Mouse (Mus musculus): Measurements from ENCODE around the gene Kdm4b.
A peak's percentile ranks its signal among the peaks of the same experiment; 100 is the strongest.

Gene Kdm4b

DNA sequence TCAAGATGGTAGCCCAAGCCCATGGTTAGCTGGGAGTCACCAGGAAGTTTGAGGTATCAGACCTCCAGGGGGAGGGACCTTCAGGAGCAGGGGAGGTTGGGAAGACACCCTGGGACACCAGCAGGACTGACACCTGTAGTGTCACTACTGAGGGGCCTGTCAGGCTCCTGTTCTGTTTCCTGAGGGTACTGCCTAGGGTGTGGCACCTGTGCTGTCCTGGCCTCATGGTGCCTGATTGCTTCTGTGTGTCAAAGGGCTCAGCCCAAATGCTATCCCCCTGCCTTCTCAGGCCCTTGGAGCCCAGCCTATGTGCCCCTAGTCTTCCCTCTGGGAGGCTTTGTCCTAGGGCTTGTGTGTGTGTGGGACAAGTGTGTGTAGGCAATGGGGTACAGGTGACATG is 22.7 kb downstream of the Kdm4b start:
- DNase-seq, result no peak

DNA sequence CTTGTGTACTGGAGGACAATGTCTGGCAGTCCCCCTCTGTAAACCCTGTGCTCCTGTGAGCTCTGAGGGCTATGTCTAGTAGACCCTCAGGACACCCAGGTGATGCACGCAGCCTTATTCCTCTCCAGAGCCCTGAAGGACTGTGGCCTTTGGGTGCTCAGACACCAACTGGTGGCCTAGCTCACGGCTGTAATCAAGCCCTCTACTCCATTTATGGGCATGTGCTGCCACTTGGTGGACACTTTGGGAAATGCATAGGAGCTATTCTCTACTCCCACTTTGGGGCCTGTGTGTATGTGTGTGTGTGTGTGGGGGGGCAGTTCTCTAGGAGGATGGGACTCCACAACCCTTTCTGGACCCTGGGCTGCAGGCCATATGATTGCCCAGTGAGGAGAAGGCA is 24.8 kb downstream of the Kdm4b start:
- DNase-seq, result peak; percentile 60 to 81

DNA sequence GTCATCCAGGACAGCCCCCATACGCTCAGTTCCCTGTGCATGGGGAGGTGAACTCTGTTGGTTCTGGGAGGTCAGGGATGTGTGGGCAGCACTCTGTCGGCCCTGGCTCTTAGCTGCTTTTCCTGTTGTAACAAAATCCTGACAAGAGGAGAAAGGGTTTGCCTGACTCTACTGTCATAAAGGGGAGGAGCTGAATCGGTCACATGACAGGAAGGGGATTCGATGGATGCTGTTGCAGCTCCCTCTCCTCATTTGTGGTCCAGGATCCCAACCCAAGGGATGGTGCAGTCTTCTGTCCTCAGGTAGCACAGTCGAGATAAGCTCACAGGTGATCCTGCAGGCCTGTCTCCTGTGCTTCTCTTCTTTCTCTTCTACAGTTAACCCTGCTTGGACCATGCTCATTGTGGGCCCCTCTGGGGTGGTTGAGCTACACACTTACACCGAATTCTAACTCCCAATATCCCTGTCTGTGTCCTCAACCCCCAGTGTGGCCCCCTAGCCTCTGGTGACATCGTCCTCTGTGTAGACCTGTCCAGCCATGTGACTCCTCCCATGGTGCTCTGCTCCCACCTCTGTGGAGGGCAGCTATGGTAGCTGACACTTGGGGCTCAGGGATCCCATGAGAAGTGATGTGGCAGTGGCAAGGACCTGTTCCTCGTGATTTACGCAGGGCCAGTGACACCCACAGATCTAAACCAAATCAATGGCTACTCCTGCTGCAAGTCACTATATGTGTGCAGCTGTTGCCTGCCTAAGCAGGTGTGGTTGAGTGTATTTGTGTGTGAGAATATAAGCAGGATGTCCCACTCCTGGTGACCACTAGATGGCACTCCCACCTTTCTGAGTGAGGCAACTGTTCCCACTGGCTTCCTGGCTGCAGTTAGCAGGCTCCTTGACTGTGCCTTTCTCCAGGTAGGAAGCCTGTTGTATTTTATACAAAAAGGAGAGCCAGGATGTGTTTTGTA is 31.3 kb downstream of the Kdm4b start:
- DNase-seq, result peak; percentile 29 to 60

DNA sequence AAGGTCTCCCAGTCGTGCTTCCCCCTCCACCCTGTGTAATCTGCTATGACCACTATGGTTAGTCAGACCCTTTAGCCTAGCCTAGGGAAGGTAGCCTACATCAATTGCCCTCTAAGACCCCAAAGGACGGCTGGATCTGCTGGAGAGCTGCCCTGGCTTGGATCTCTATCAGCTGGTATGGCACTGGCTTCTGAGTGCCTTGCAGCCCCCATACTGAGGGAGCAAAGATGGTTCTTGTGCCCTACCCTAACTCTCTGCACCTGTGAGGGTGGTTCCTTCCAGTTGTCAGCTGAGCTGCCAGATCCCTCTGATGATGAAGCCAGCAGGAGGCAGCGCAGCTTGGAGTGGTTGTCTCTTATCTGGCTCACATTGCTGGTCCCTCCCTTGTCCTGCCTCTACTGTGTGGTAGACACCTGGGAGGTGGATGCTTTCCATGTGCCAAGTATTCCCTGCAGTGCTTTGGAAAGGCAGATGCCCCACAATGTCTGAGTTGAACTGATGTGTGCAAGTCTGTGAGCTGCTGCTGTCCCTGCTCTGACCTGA is 33.4 kb downstream of the Kdm4b start:
- DNase-seq, result no peak

DNA sequence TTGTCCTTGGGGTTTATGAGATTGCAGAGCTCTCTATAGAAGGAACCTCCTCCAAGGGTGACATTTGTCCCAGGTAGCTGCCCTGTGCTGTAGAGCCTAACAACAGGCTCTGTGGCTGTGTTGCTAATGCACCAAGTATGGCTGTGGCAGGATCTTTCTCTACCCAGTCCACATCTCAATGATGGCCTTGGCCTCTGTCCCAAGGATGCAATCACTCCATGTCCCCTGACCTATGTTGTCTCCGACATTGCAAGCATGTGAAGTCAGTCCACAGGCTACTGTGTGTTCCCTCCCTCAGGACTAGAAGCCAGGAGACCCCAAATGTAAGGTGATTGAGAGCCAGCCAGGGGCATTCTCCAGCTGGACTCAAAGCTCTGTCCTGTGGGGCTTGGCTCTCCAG is 34.0 kb downstream of the Kdm4b start:
- no peak for DNase-seq

DNA sequence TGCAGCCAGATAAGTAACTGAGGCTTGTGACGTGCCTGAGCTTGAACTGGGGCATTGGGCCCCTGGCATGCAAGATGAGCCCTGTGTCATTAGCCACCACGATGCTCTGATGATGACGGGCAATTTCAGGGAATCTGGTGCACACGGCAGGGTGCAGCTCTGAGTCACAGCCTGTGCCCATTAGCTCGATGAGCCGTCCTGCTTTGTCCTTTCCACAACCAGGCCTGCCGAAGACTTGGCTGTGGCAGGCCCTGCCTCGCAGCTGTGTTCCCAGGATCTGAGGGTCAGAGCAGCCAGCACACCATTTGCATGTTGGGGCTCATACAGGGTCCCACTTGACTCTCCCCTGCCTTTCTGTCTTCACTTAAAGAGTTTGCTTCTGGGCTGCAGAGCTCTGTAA is 34.6 kb downstream of the Kdm4b start:
- DNase-seq, result no peak

DNA sequence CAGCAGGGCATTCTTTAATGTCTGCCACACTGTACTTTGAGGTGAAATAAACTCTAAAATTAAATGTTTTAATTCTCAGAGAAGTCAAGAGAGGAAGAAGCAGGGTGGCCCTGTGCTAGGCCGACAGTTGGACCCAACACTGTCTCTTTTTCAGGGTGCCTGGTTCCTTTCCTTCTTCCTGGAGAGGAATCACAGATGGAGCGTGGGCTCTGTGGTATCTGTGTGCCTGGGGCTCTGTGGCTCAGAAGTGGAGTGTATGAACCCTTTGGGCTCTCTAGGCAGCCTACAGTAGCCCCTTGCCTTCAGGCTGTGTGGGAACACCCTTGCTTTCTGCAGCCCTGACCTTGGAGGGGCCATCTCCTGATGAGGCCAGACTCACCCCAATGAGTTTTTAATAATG is 35.7 kb downstream of the Kdm4b start:
- no peak for DNase-seq

DNA sequence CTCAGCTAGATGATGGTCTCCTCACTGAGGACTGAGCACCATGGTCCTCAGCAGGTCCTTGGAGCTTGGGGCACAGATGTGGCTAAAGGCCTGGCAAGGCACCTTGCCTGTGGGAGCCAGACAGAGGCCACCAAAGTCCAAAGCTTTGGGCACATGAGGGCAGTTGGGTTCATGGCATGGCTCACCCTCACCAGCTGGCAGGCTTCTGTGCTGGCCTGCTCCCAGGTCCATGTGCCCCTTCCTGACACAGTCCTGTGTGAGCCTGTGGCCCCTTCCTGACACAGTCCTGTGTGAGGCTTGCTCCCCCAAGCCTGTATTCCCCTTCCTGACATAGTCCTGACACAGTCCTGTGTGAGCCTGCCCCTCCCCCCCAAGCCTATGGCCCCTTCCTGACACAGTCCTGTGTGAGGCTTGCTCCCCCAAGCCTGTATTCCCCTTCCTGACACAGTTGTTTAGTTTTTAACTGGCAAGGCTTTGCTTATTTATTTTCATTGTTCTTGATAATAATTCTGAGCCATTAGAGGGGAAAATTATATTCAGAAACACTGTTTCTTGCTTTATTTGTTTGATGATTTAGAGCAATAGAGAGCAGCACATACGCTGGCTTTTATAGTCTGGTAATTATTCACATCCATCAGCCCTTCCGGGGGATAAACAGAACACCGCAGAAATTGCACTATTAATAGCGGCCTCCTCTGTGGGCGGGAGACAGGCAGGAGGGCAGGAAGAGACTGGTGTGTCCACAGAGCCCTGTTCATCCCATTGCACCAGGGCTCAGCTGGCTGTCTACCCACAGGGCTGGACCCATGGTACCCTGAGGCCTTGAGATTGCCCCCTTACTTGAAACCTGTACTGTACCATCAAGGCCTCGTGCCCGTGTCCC is 40.2 kb downstream of the Kdm4b start:
- no peak for DNase-seq

DNA sequence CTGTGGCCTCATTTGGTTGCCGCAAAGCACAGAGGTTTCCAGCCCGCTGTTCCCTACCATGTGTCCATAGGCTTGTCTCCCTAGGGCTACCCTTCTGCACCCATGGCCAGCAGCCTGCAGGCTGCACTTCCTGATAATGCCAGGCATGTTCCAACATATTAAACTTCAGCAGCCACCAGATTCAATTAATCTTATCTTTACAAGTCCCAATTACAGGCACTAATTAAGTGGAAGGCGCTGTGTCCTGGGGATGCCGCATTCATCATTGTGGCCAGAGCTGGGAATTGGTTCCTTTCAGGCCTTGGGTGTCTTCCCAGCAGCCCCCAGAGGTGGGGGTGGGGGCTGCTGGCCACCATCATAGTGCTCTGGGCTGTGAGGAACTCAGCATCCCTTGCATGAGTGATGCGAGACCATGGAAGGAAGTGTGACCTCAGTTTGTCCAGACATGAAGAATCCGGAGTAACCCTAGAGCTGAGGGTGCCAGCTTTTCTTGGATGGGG is 42.5 kb downstream of the Kdm4b start:
- DNase-seq, result no peak

DNA sequence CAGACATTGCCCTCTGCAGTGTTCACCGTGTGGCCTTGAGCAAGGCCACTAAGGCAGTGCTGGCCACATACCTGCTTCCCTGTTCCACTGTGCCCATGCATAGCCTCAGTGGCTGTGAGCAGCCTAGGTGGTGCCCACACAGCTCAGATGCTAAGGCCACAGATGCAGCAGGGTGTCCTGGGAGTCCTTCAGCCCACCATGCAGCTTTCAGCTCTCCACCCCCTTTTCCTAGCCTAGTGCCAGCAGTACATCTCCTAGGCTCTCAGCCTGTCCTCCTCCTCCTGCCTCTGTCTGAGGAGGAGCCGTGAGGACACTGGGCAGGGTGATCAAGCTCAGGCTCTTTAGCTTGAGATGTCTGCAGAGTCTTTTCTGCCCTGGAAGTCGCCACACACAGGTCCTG is 44.2 kb downstream of the Kdm4b start:
- DNase-seq, result no peak

DNA sequence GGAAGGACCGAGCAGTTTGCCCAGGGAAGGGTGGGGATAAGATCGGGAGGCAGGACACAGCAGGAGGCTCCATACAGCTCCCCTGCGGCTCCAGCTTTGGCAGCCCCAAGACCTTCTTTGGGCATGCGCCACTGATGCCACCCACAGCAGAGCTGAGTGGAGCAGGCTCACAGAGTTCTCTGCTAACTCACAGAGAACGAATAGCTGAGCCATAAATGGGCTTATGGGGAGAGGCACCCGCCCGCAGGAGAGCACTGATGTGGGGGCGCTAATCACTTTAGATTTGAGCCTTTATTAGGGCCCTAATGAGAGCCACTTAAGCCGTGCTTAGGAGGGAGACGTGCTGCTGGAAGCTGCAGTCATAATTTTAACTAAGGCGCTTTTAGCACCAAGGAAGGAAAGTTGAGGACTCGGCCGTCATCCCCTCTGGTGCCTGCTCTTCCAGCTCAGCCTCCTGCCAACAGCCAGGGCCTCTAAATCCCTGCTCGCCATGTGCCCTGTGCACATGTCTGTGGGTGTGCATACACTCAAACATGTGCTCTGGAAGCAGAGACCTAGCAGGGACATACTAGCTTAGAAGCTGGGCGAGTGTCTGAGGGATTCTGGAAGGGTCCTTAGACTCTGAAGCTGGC is 45.3 kb downstream of the Kdm4b start:
- DNase-seq, result no peak

DNA sequence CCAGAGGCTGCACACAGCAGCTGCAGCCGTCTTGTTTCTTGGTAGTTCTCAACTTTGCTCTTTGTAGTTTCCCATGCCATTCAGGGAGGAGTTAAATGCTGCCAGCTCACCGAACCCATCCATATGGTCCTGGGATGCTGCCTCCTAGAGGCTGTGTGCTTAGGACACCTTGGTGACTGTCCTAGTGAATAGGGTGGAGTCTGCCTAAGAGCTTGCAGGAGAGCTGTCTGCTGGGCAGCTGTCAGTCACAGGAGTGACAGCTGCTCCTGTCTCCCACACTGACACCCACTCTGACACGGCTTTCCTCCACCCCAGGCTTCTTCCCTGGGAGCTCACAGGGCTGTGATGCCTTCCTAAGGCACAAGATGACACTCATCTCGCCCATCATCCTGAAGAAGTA is 46.2 kb downstream of the Kdm4b start:
- no peak for DNase-seq

DNA sequence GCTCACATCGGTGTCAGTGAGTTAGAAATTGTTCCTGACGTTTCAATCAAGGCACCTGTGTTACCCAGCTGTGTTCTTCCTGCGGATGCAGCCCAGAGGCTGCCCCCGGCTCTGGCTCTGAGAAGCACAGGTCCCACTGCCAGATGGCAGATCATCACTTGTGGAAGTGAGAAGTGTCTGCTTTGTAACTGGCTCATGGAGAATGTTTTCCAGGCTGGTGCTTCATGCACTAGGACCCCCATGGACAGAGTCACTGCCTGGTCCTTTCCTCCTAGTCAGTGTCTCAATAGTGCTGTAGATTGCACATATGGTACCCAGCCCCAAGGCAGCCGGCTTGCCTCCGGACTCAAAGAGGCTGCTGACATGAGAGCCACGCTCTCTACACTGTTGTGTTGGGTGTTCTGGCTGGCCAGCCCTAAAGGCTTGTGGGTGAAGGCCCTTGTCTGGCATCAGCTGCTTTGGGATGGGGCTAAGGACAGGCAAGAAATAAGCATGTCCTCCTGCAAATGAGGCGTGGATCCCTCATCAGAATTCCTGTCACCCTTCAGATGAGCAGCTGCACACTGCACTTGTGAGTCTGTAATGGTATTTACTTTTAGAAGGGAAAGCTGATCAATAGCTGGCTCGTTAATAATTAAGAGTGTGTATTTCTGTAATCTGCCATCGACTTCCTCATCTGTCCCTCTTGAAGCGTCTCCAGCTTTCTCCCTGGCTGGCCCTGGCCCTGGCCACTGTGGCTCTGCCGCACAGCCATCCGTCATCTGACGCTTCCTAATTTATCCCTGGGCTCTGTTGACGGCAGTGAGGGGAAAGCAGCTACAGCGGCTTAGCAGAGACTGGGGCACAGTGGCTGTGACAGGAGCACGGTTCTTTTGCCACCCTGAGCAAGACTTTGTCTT is 47.5 kb downstream of the Kdm4b start:
- no peak for DNase-seq

DNA sequence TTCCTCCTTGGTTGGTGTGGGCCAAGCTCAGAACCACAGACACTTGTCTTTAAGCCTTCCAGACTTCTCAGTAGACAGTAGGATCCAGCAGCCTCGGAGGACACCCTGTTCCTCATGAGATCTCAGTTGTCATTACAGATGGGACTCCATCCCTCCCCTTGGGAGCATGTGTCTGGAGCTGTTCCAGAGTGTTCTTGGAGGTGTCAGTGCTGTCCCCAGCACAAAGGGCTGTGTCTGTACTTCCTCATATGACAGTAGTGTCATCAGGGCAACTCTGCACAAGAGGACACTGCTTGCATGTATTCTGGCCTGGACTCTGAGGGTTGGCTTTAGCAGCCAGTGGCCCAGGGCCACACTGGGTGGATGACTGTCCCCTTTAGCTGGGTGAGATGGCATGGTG is 49.0 kb downstream of the Kdm4b start:
- no peak for DNase-seq

DNA sequence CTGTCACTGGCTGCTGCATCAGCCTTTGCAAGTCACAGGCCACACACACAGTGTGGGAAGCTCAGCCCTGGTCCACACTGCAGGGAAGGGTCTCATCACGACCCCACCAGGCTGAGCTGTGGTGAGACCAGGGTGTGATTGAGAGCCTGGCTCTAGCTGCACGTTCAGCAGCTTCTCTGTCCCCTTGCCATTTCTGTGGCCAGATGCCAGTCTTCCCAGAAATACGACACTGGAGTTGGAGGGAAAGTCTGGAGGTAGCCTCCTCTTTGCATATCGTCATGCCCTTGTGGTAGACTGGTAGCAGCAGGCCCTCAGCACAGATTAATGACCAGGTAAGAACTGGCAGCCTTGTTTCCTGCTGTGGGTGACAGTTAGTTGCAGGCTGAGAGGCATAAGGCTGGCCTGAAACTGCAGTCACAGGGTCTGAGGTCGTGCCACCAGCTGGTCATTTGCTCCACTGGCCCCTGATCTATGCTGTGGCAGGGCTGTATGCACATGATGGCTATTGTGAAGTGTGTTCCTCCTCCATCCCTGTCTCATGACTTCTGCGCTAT is 53.5 kb downstream of the Kdm4b start:
- DNase-seq, result no peak

DNA sequence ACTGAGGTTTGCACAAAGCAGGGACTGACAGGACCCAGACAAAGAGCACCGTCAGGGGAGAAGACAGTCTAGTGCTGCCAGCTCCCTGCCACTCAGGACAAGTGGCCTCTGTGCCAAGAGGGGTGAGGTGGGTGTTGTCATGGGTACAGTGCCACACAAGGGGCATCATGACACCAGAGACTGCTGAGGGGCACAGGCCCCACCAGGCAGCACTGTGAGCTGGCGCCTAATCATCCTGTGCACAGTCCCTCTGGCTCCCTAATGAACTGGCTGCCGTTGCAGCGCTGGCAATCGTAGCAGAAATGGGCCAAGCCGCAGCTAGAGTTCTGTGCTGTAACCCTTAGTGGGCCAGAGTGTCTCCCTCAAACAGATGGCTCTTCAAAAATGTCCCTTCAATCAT is 54.4 kb downstream of the Kdm4b start:
- DNase-seq, result no peak

DNA sequence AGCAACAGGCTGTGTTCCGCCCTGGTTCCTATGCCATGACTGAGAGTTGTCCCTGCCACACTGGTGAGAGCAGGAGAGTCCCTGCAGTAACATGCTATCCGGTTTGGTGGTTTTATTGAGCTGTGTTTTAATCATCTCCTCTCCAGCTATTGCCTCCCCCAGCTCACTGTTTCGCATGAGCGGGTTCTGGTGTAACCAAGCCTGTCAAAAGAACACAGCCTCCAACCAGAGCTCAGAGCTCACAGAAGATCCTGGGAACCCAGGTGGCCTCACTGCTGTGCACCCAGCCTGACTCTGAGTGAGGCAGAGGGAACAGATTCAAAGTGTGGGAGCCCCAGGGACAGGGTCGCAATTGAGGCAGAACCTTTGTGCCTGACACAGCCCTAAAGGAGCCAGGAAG is 55.3 kb downstream of the Kdm4b start:
- DNase-seq, result no peak

DNA sequence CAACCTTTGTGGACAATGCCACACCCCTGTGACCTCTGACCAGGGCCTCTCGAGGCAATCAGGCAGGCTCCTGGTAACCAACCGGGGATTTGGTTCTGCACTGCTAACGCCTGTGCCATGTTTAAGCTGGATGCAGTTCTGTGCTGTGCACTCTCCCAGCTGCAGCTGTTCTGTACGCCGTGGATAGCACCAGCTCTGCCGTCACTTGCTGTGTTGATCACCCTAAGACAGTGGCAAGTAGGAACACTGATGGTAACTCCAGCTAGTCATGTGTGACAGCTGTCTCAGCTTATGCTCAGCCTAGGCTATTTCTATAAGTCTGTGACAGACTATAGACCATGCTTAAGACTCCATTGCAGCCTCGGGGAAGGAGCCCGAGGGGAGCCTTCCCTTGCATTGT is 57.1 kb downstream of the Kdm4b start:
- no peak for DNase-seq

DNA sequence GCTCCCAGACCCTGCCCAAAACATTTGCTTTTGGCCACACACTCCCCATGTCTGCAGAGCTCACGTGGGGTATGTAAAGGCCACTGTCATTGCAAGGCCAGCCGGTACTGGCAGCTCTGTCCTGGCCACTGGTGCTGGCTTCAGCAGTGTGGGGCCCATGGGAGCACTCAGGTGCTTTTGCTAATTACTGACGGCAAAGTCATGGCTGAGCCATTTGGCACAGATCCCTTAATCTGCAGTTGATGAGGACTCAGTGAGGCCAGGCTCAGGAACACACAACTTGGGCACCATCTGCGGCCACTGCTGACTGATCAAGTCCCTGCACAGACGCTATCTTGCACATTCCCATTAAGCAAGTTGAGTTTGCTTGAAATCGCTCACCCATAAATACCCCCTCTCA is 59.0 kb downstream of the Kdm4b start:
- no peak for DNase-seq

DNA sequence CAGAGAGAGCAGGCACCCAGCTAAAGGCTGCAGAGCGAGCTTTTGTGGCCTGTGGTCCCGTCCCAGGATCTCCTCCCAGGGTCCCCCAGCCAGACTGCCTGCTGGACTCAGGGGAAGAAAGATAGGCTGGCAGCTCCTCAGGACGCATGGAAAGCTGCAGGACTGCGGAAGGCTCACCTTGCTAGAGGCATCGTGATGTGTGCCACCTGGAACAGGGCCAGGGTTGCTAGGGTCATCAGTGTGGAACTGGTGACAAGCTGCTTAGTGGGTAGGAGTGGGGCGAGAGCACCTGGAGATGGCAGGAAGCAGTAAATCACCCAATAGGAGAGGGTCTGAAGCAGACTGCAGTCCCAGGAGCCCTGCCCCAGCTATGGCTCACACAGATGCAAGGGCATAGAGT is 61.8 kb downstream of the Kdm4b start:
- no peak for DNase-seq

DNA sequence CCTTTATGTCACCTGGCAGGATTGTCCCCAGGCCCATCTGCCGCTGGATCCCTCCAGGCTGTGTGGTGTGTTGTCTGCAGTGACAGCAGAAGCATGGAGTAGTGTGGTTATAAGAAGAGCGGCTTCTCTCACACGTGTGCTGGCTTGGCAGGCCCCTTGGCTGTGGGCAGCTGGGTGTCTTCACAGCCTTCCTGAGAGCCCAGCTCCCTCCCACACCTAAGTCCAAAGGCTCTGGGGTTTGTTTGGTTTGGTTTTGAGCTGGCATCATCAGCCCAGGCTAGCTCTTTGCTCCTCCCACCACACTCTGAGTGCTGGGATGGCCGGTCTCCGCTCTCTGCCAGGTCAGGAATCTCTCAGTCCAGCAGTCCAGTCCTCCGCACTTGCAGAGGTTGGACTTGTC is 67.4 kb downstream of the Kdm4b start:
- no peak for DNase-seq

DNA sequence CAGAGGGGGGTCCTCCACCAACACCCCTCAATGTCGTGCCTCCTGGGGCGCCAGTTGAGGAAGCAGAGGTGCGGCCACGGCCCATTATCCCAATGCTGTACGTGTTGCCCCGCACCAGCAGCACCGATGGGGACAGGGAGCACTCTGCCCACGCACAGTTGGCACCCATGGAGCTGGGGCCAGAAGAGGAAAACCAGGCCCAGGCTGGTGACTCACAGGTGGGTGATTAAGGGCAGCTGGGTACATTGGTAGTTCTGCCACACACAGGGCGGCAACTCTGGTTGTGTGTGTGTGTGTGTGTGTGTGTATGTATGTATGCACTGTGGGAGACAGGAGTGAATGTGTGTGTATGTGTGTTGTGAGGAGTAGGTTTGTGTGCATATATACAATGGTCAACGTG is 68.0 kb downstream of the Kdm4b start:
- DNase-seq, result no peak

All from spleen, adult 18-20 months (tissue).